Mouse (Mus musculus) thymus, adult 2 months (tissue): ENCODE results near the gene Gria1.

Source experiments
- CTCF ChIP-seq: fragments of 200-500 bp; IDR thresholded peaks from 2 replicates; pipeline ENCODE4 v1.5.1; 2012; ENCODE audit warnings: mild to moderate bottlenecking, control low read depth, low read length, moderate library complexity, borderline replicate concordance; ENCODE audit not compliant: control insufficient read depth, poor library complexity, insufficient read depth; ENCODE audit errors: extremely low read depth
- POLR2A ChIP-seq: fragments of 200-500 bp; IDR thresholded peaks from 2 replicates; pipeline ENCODE4 v1.6.1; 2012; ENCODE audit warnings: mild to moderate bottlenecking, low read length, control low read depth, moderate library complexity; ENCODE audit not compliant: control insufficient read depth, poor library complexity, insufficient read depth; ENCODE audit errors: extremely low read depth

DNA sequence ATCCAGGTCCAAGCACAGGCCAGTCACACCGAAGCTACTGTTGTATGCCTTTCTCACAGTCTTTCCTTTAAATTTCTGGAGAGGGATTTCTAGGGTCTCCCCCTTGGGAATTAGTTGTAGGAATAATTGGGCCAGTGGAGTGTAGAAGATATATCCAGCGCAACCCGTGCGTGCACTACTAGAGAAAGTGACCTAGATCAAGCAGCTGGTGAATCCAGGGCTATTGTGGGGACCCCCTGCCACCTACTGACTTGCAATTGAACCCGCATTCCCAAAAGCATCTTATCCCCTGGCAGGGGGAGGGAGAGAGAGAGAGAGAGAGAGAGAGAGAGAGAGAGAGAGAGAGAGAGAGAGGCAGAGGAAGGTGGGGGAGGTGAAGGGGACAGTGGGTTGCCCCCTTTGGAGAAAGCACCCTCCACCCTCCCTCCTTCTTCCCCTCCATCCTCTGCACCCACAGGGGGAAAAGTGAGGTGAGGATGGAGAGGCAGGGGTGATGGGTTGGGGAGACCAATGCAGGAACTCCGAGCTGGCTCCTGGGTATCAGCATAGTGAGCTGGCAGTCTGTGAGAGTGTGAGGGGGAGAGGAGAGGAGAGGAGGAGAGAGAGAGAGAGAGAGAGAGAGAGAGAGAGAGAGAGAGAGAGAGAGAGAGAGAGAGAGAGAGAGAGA, at the start of gene Gria1:
- TF ChIP-seq CTCF (no peak), POLR2A (no peak)
